Mouse (Mus musculus) hindbrain, postnatal 0 days (tissue): Measurements from ENCODE around the gene Gse1. TPM values are rescaled to one million over a fixed set of nuclear protein-coding genes. Genes with fewer than 3 reads are reported as not detected.

ENCODE experiments used
- ATAC-seq: fragments of 200-750 bp; cut with Nextera tagmentation; 2 replicates; pipeline ENCODE4 v1.8.0; 2017; ENCODE audit warnings: mild to moderate bottlenecking, moderate TSS enrichment, moderate library complexity
- DNase-seq: peaks from one replicate; pipeline ENCODE4 v3.0.0-alpha.2; 2015; ENCODE audit warnings: low spot score
- H3K27ac ChIP-seq: fragments of 300-500 bp; sonication (generic); 2 replicates; pipeline ENCODE4 v1.5.1; 2014; ENCODE audit warnings: mild to moderate bottlenecking
- H3K27me3 ChIP-seq: fragments of 300-500 bp; sonication (generic); 2 replicates; pipeline ENCODE4 v1.6.1; 2014; ENCODE audit warnings: low read length, mixed read lengths; ENCODE audit not compliant: insufficient read depth
- H3K36me3 ChIP-seq: fragments of 300-500 bp; sonication (generic); 2 replicates; pipeline ENCODE4 v1.6.1; 2014; ENCODE audit warnings: low read length, mixed read lengths; ENCODE audit not compliant: insufficient read depth
- H3K4me1 ChIP-seq: fragments of 300-500 bp; sonication (generic); 2 replicates; pipeline ENCODE4 v1.6.1; 2014; ENCODE audit warnings: antibody characterized with exemption, low read length, mixed read lengths; ENCODE audit not compliant: insufficient read depth
- H3K4me2 ChIP-seq: fragments of 300-500 bp; sonication (generic); 2 replicates; pipeline ENCODE4 v1.6.1; 2014; ENCODE audit warnings: low read depth, mild to moderate bottlenecking, low read length, moderate library complexity, mixed read lengths
- H3K4me3 ChIP-seq: fragments of 300-500 bp; sonication (generic); 2 replicates; pipeline ENCODE4 v1.5.1; 2014; ENCODE audit warnings: low read length
- H3K9ac ChIP-seq: fragments of 300-500 bp; sonication (generic); replicated peaks from 2 replicates; pipeline ENCODE4 v1.6.1; 2014; ENCODE audit warnings: mild to moderate bottlenecking, low read length, moderate library complexity, mixed read lengths
- H3K9me3 ChIP-seq: fragments of 300-500 bp; sonication (generic); 2 replicates; pipeline ENCODE4 v1.6.1; 2016; ENCODE audit warnings: low read length, mixed read lengths
- CTCF ChIP-seq: IDR thresholded peaks from 2 replicates; pipeline ENCODE4 v1.5.1; 2016; ENCODE audit warnings: antibody characterized with exemption, control low read depth, low read depth
- WGBS: fragments of 180-500 bp; shearing (Covaris S2); extraction: QIAGEN DNeasy Blood & Tissue Kit; methylation state at CpG from one replicate; pipeline ENCODE4 v1.1.7; 2014; 5-methylcytosine and 5-hydroxymethylcytosine counted together
- polyA plus RNA-seq: library from polyadenylated mRNA; unstranded; fragments of >200 nt; fragmentation: Nextera tagmentation; extraction: Ambion mirVana; gene quantifications from 2 replicates; pipeline ENCODE4 v1.2.1, GENCODE M21; 2015
- total RNA-seq: library from RNA; depleted of rRNA; stranded (reverse); fragments of >200 nt; gene quantifications from 2 replicates; pipeline ENCODE4 v1.2.3, GENCODE M21; 2014

Gene Gse1
- total and polyA plus RNA-seq, 2 experiments from 2014 or later: 13.4 to 48.3 TPM

- no peak for DNase-seq
- Histone ChIP-seq H3K9me3 (no peaks in the 10 kb centered on the region), H3K27me3 (no peaks in the 10 kb centered on the region), H3K4me1 (peaks cover 10% of the 10 kb centered on the region; the same call in 1 of the 2 replicates), H3K27ac (no peak overlapping the region), H3K4me3 (no peak overlapping the region), H3K4me2 (no peak overlapping the region), H3K36me3 (no peaks in the 10 kb centered on the region), H3K9ac (no peak overlapping the region)
- WGBS: 85% methylated on average over 11 of the region's 11 CpGs
- TF ChIP-seq CTCF: no peak
- ATAC-seq: no peak
Observed at GRCm38 (mm10) chr8:120478754-120479153, 250.5 kb downstream of the Gse1 start.

GRCm38 (mm10) chr8:120479691-120480090 is 251.4 kb downstream of the Gse1 start:
- Histone ChIP-seq H3K4me2 (no peak overlapping the region), H3K4me3 (no peak overlapping the region), H3K9me3 (no peaks in the 10 kb centered on the region), H3K27me3 (no peaks in the 10 kb centered on the region), H3K36me3 (no peaks in the 10 kb centered on the region), H3K9ac (no peak overlapping the region), H3K27ac (no peak overlapping the region), H3K4me1 (peaks cover 14% of the 10 kb centered on the region; the same call in 1 of the 2 replicates)
- ATAC-seq (no peak), DNase-seq (no peak)
- TF ChIP-seq CTCF: no peak
- 93% methylated on average over 4 of the region's 4 CpGs for WGBS

- no peaks in the 10 kb centered on the region for H3K27me3 ChIP-seq
- no peaks in the 10 kb centered on the region for H3K9me3 ChIP-seq
- DNase-seq (no peak), ATAC-seq (no peak)
- no peak overlapping the region for H3K4me3 ChIP-seq
- TF ChIP-seq CTCF: no peak
- WGBS: 70% methylated on average over 9 of the region's 9 CpGs
- H3K36me3 ChIP-seq: no peaks in the 10 kb centered on the region
- no peak overlapping the region for H3K9ac ChIP-seq
- no peak overlapping the region for H3K27ac ChIP-seq
- no peak overlapping the region for H3K4me2 ChIP-seq
- H3K4me1 ChIP-seq: peaks cover 28% of the 10 kb centered on the region
Observed at GRCm38 (mm10) chr8:120482015-120482689, 253.9 kb downstream of the Gse1 start.

GRCm38 (mm10) chr8:120484460-120484859 is 256.2 kb downstream of the Gse1 start:
- 25% methylated on average over 6 of the region's 6 CpGs for WGBS
- TF ChIP-seq CTCF: no peak
- DNase-seq (peak; percentile 53), ATAC-seq (peak; percentile 41)
- H3K4me2 ChIP-seq: no peak overlapping the region
- H3K36me3 ChIP-seq: no peaks in the 10 kb centered on the region
- no peaks in the 10 kb centered on the region for H3K9me3 ChIP-seq
- peak overlapping the region; percentile 35; the same call in 1 of the 2 replicates for H3K9ac ChIP-seq
- H3K4me1 ChIP-seq: peaks cover 28% of the 10 kb centered on the region
- no peaks in the 10 kb centered on the region for H3K27me3 ChIP-seq
- H3K27ac ChIP-seq: peak overlapping the region; percentile 58; the same call in 1 of the 2 replicates
- H3K4me3 ChIP-seq: no peak overlapping the region

GRCm38 (mm10) chr8:120485116-120485515 is 256.9 kb downstream of the Gse1 start:
- no peak for TF ChIP-seq CTCF
- Histone ChIP-seq H3K9ac (no peak overlapping the region), H3K27ac (peak overlapping the region; percentile 58; the same call in 1 of the 2 replicates), H3K9me3 (no peaks in the 10 kb centered on the region), H3K27me3 (no peaks in the 10 kb centered on the region), H3K4me2 (peak overlapping the region; percentile 4; the same call in 1 of the 2 replicates), H3K36me3 (no peaks in the 10 kb centered on the region), H3K4me3 (no peak overlapping the region), H3K4me1 (peaks cover 32% of the 10 kb centered on the region)
- peak; percentile 78 for DNase-seq
- 23% methylated on average over 6 of the region's 6 CpGs for WGBS
- peak; percentile 55 for ATAC-seq

- Histone ChIP-seq H3K27me3 (no peaks in the 10 kb centered on the region), H3K9ac (peak overlapping the region; percentile 89; the same call in 1 of the 2 replicates), H3K9me3 (no peaks in the 10 kb centered on the region), H3K4me1 (peaks cover 37% of the 10 kb centered on the region), H3K4me3 (peak overlapping the region; percentile 92; the same call in 1 of the 2 replicates), H3K36me3 (no peaks in the 10 kb centered on the region), H3K27ac (peak overlapping the region; percentile 99), H3K4me2 (peak overlapping the region; percentile 97)
- ATAC-seq (peak; percentile 4; the same call in 1 of the 2 replicates), DNase-seq (peak; percentile 38)
- WGBS: 25% methylated on average over 21 of the region's 21 CpGs
- peak; percentile 19; the same call in 1 of the 2 replicates for TF ChIP-seq CTCF
Observed at GRCm38 (mm10) chr8:120485551-120486476, 257.6 kb downstream of the Gse1 start.
